16 mouse cellular contexts compared by ENCODE assay signal in the genomic region with DNA sequence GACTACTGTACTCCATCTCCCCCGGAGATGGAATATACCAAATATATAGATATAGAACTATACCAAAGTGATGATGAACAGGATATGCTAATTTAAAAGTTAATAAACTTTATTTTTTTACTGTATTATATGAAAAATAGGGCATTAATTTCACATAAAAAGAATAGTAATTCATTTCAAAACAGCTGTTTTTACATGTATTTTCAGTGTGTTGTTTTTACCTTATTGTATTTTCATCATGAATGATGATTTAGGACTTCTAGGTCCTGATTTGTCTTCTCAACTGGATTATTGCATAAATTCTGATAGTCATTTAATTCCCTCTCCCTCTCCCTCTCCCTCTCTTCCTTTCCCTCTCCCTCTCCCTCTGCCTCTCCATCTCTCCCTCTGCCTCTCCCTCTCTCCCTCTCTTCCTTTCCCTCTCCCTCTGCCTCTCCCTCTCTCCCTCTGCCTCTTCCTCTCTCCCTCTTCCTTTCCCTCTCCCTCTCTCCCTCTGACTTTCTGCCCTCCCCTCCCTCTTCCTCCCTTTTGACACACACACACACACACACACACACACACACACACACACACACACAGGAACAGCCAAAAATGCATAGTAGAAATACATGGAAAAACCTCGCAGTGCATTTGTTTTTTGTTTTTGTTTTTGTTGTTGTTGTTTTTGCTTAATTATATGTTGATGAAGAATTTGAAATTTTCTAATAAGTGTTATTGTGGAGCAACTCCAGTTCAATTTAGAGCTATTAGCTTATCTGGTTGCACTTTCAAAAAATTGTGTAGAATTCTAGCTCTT.
"Had no signal": no experiment of that assay in that cellular context is flagged by ENCODE, and none has a peak within 500 bp of the region (broad histone marks: within the 10 kb centered on the region; RNA-seq: fewer than 3 reads in every experiment).

No protein-coding gene starts in this region.

- H3K27me3 ChIP-seq: neural tube, embryonic 13.5 days; neural tube, embryonic 15.5 days; stomach, embryonic 15.5 days had no signal

- H3K27ac ChIP-seq: neural tube, embryonic 13.5 days; neural tube, embryonic 15.5 days; stomach, embryonic 15.5 days; stomach, postnatal 0 days had no signal

- H3K9me3 ChIP-seq: neural tube, embryonic 13.5 days; neural tube, embryonic 15.5 days; stomach, embryonic 15.5 days had no signal

- H3K9ac ChIP-seq: neural tube, embryonic 13.5 days; neural tube, embryonic 15.5 days; stomach, embryonic 15.5 days had no signal

- DNase-seq: retina, postnatal 1 day; right cerebral cortex, adult 18-20 months; right cerebral cortex, postnatal 14 days; right cerebral cortex, postnatal 25 days; right cerebral cortex, postnatal 4 days; spleen, adult 18-20 months; thymus, adult 18-20 months; thymus, adult 2 months; thymus, postnatal 14 days; thymus, postnatal 25 days; thymus, postnatal 36 days; thymus, postnatal 4 days had no signal

- H3K4me3 ChIP-seq: neural tube, embryonic 13.5 days; neural tube, embryonic 15.5 days; stomach, embryonic 15.5 days had no signal

- H3K4me1 ChIP-seq: neural tube, embryonic 13.5 days; neural tube, embryonic 15.5 days; stomach, embryonic 15.5 days had no signal

- H3K36me3 ChIP-seq: neural tube, embryonic 13.5 days; neural tube, embryonic 15.5 days; stomach, embryonic 15.5 days had no signal

- H3K4me2 ChIP-seq: neural tube, embryonic 13.5 days; neural tube, embryonic 15.5 days; stomach, embryonic 15.5 days had no signal
